Mouse (Mus musculus) megakaryocyte, adult 5-6 weeks (primary cell): ENCODE results near the gene Gm4894. TPM values are rescaled to one million over a fixed set of nuclear protein-coding genes. Genes with fewer than 3 reads are reported as not detected.

Source experiments
- total RNA-seq, 2 experiments: library from RNA; stranded (forward) in 1 of 2; stranded (reverse) in 1 of 2; fragments of 153-499, 151-499 nt in 1 of 2; fragments of 221-1000, 200-1000 nt in 1 of 2; gene quantifications; 2 replicates each; pipeline versions ENCODE4 v1.2.3 to v1.2.4; 2015 to 2017

Gm4894 gene
- total RNA-seq, 2 experiments from 2014 or later: not detected

Other genes with a start within 250 kb of the Gm4894 start
- 18.6 and 20.9 TPM in 2 replicates for gene Zw10, start 194.9 kb upstream of the Gm4894 start, total RNA-seq (2015)
- 25.1 and 25.8 TPM in 2 replicates for gene Zw10, start 194.9 kb upstream of the Gm4894 start, total RNA-seq (2017)
- not detected in 2 replicates for gene Tmprss5, start 169.3 kb upstream of the Gm4894 start, total RNA-seq (2015)
- gene Tmprss5, start 169.3 kb upstream of the Gm4894 start, total RNA-seq (2017): not detected in 2 replicates
- gene Drd2, start 90.1 kb downstream of the Gm4894 start, total RNA-seq (2015): not detected in 2 replicates
- gene Drd2, start 90.1 kb downstream of the Gm4894 start, total RNA-seq (2017): not detected in 2 replicates
- not detected in 2 replicates for gene Ankk1, start 176.5 kb downstream of the Gm4894 start, total RNA-seq (2015)
- gene Ankk1, start 176.5 kb downstream of the Gm4894 start, total RNA-seq (2017): not detected in 2 replicates
- gene Ttc12, start 235.7 kb downstream of the Gm4894 start, total RNA-seq (2015): 1.4 and 1.7 TPM in 2 replicates
- 1.7 and 1.9 TPM in 2 replicates for gene Ttc12, start 235.7 kb downstream of the Gm4894 start, total RNA-seq (2017)